Mouse (Mus musculus) MEL (cell line): ENCODE results near the gene Ppm1g. TPM values are rescaled to one million over a fixed set of nuclear protein-coding genes. Genes with fewer than 3 reads are reported as not detected.
A peak's percentile ranks its signal among the peaks of the same experiment; 100 is the strongest.

Source experiments
- DNase-seq: peaks from one replicate; pipeline ENCODE4 v3.0.0; 2011; ENCODE audit warnings: low read depth, low spot score
- H3K27ac ChIP-seq: 2 replicates; pipeline ENCODE4 v1.5.1; 2012; ENCODE audit warnings: low read depth, mild to moderate bottlenecking, control low read depth, low read length, moderate library complexity; ENCODE audit not compliant: control insufficient read depth
- H3K27me3 ChIP-seq, 2 experiments: fragments of 150-350 bp in 1 of 2; sonication (generic) in 1 of 2; 2 replicates each; pipeline ENCODE4 v1.6.1; 2012; ENCODE audit warnings: low read length in 2 of 2, mild to moderate bottlenecking in 2 of 2, improper control_type of control experiment in 1 of 2, moderate library complexity in 1 of 2; ENCODE audit not compliant: insufficient read depth in 2 of 2, control insufficient read depth in 1 of 2
- H3K36me3 ChIP-seq, 2 experiments: 2 replicates each; pipeline ENCODE4 v1.6.1; 2012 to 2014; ENCODE audit warnings: low read length in 2 of 2, improper control_type of control experiment in 1 of 2, inconsistent platforms in 1 of 2, mild to moderate bottlenecking in 1 of 2; ENCODE audit not compliant: insufficient read depth in 2 of 2, control insufficient read depth in 1 of 2
- H3K4me1 ChIP-seq, 2 experiments: fragments of 150-350 bp in 1 of 2; sonication (generic) in 1 of 2; 2 replicates each; pipeline ENCODE4 v1.6.1; 2012; ENCODE audit warnings: low read length in 2 of 2, improper control_type of control experiment in 1 of 2, mild to moderate bottlenecking in 1 of 2; ENCODE audit not compliant: insufficient read depth in 2 of 2, control insufficient read depth in 1 of 2
- H3K4me3 ChIP-seq, 2 experiments: fragments of 150-350 bp in 1 of 2; sonication (generic) in 1 of 2; 2 replicates each; pipeline ENCODE4 v1.5.1; 2012; ENCODE audit warnings: low read depth in 2 of 2, low read length in 2 of 2, mild to moderate bottlenecking in 2 of 2, moderate library complexity in 2 of 2, control low read depth in 1 of 2, improper control_type of control experiment in 1 of 2; ENCODE audit not compliant: control insufficient read depth in 1 of 2, insufficient read depth in 1 of 2
- H3K79me2 ChIP-seq: 2 replicates; pipeline ENCODE4 v1.6.1; 2012; ENCODE audit warnings: mild to moderate bottlenecking, low read length, moderate library complexity; ENCODE audit not compliant: control insufficient read depth, poor library complexity, insufficient read depth
- H3K9ac ChIP-seq: 2 replicates; pipeline ENCODE4 v1.6.1; 2012; ENCODE audit warnings: low read depth, mild to moderate bottlenecking, control low read depth, low read length, moderate library complexity; ENCODE audit not compliant: control insufficient read depth, poor library complexity, severe bottlenecking
- H3K9me3 ChIP-seq: fragments of 150-350 bp; sonication (generic); replicated peaks from 2 replicates; pipeline ENCODE4 v1.6.1; 2012; ENCODE audit warnings: mild to moderate bottlenecking, low read length, improper control_type of control experiment, moderate library complexity; ENCODE audit not compliant: insufficient read depth
- CHD1 ChIP-seq: IDR thresholded peaks from 2 replicates; pipeline ENCODE4 v1.6.1; 2012; ENCODE audit warnings: low read depth, mild to moderate bottlenecking, inconsistent platforms, low read length, improper control_type of control experiment
- CTCF ChIP-seq, 3 experiments: IDR thresholded peaks in 2 of 3; conservative IDR thresholded peaks in 1 of 3; 2 replicates each; pipeline ENCODE4 v1.5.1; 2011 to 2012; ENCODE audit warnings: low read length in 3 of 3, low read depth in 2 of 3, mild to moderate bottlenecking in 2 of 3, improper control_type of control experiment in 1 of 3, inconsistent platforms in 1 of 3, mixed read lengths in 1 of 3, moderate library complexity in 1 of 3; ENCODE audit not compliant: control insufficient read depth in 1 of 3, insufficient read depth in 1 of 3, poor library complexity in 1 of 3, severe bottlenecking in 1 of 3
- EP300 ChIP-seq, 2 experiments: IDR thresholded peaks; 2 replicates each; pipeline ENCODE4 v1.6.1; 2011; ENCODE audit warnings: improper control_type of control experiment in 2 of 2, low read length in 2 of 2, low read depth in 1 of 2, mild to moderate bottlenecking in 1 of 2
- ETS1 ChIP-seq: IDR thresholded peaks from 2 replicates; pipeline ENCODE4 v1.6.1; 2012; ENCODE audit warnings: low read depth, mild to moderate bottlenecking, inconsistent platforms, low read length, improper control_type of control experiment, moderate library complexity
- GATA1 ChIP-seq: IDR thresholded peaks from 2 replicates; pipeline ENCODE4 v1.6.1; 2011; ENCODE audit warnings: low read depth, low read length, improper control_type of control experiment
- HCFC1 ChIP-seq: IDR thresholded peaks from 2 replicates; pipeline ENCODE4 v1.6.1; 2012; ENCODE audit warnings: low read depth, mild to moderate bottlenecking, inconsistent platforms, low read length, improper control_type of control experiment, moderate library complexity
- JUND ChIP-seq: IDR thresholded peaks from 2 replicates; pipeline ENCODE4 v1.6.1; 2011; ENCODE audit warnings: low read depth, mild to moderate bottlenecking, improper control_type of control experiment, low read length
- MAX ChIP-seq: IDR thresholded peaks from 2 replicates; pipeline ENCODE4 v1.6.1; 2011; ENCODE audit warnings: low read length, improper control_type of control experiment
- MAZ ChIP-seq: IDR thresholded peaks from 2 replicates; pipeline ENCODE4 v1.6.1; 2012; ENCODE audit warnings: low read depth, mild to moderate bottlenecking, inconsistent platforms, low read length, improper control_type of control experiment
- MEF2A ChIP-seq: IDR thresholded peaks from 2 replicates; pipeline ENCODE4 v1.6.1; 2014; ENCODE audit warnings: low read depth, mild to moderate bottlenecking, inconsistent platforms, low read length, improper control_type of control experiment; ENCODE audit not compliant: poor library complexity, insufficient replicate concordance, severe bottlenecking; ENCODE audit errors: extremely low read depth
- MXI1 ChIP-seq: IDR thresholded peaks from 2 replicates; pipeline ENCODE4 v1.6.1; 2011; ENCODE audit warnings: mild to moderate bottlenecking, low read depth, low read length, improper control_type of control experiment
- MYB ChIP-seq: IDR thresholded peaks from 2 replicates; pipeline ENCODE4 v1.6.1; 2011; ENCODE audit warnings: mild to moderate bottlenecking, low read depth, low read length, improper control_type of control experiment
- MYC ChIP-seq: IDR thresholded peaks from 2 replicates; pipeline ENCODE4 v1.6.1; 2011; ENCODE audit warnings: low read depth, mild to moderate bottlenecking, low read length, improper control_type of control experiment, moderate library complexity
- NELFE ChIP-seq: IDR thresholded peaks from 2 replicates; pipeline ENCODE4 v1.6.1; 2011; ENCODE audit warnings: low read depth, low read length, improper control_type of control experiment
- NRF1 ChIP-seq: IDR thresholded peaks from 2 replicates; pipeline ENCODE4 v1.6.1; 2014; ENCODE audit warnings: low read depth, mild to moderate bottlenecking, inconsistent platforms, low read length, improper control_type of control experiment, moderate library complexity; ENCODE audit not compliant: poor library complexity, insufficient read depth, severe bottlenecking
- POLR2A ChIP-seq, 2 experiments: IDR thresholded peaks; 2 replicates each; pipeline ENCODE4 v1.6.1; 2011 to 2012; ENCODE audit warnings: low read length in 2 of 2, mild to moderate bottlenecking in 2 of 2, control low read depth in 1 of 2, improper control_type of control experiment in 1 of 2, low read depth in 1 of 2, moderate library complexity in 1 of 2; ENCODE audit not compliant: control insufficient read depth in 1 of 2, insufficient read depth in 1 of 2, poor library complexity in 1 of 2
- POLR2AphosphoS2 ChIP-seq: IDR thresholded peaks from 2 replicates; pipeline ENCODE4 v1.6.1; 2011; ENCODE audit warnings: low read length, improper control_type of control experiment
- POLR2AphosphoS5 ChIP-seq: IDR thresholded peaks from 2 replicates; pipeline ENCODE4 v1.6.1; 2012; ENCODE audit warnings: low read depth, borderline replicate concordance, mild to moderate bottlenecking, inconsistent platforms, low read length, moderate library complexity, mixed read lengths
- RAD21 ChIP-seq: IDR thresholded peaks from 2 replicates; pipeline ENCODE4 v1.6.1; 2011; ENCODE audit warnings: mild to moderate bottlenecking, low read depth, low read length, improper control_type of control experiment
- SIN3A ChIP-seq: IDR thresholded peaks from 2 replicates; pipeline ENCODE4 v1.6.1; 2012; ENCODE audit warnings: low read length, improper control_type of control experiment, inconsistent platforms
- SMC3 ChIP-seq: IDR thresholded peaks from 2 replicates; pipeline ENCODE4 v1.6.1; 2011; ENCODE audit warnings: low read depth, low read length, improper control_type of control experiment
- TCF12 ChIP-seq: IDR thresholded peaks from 2 replicates; pipeline ENCODE4 v1.6.1; 2014; ENCODE audit warnings: low read depth, mild to moderate bottlenecking, inconsistent platforms, low read length, improper control_type of control experiment, moderate library complexity
- USF1 ChIP-seq: IDR thresholded peaks from 2 replicates; pipeline ENCODE4 v1.6.1; 2014; ENCODE audit warnings: low read depth, mild to moderate bottlenecking, inconsistent platforms, low read length, improper control_type of control experiment, moderate library complexity
- USF2 ChIP-seq, 2 experiments: IDR thresholded peaks; 2 replicates each; pipeline ENCODE4 v1.6.1; 2011 to 2012; ENCODE audit warnings: improper control_type of control experiment in 2 of 2, low read length in 2 of 2, borderline replicate concordance in 1 of 2, inconsistent platforms in 1 of 2, low read depth in 1 of 2, mild to moderate bottlenecking in 1 of 2; ENCODE audit not compliant: insufficient read depth in 1 of 2
- ZC3H11A ChIP-seq: IDR thresholded peaks from 2 replicates; pipeline ENCODE4 v1.6.1; 2012; ENCODE audit warnings: low read depth, mild to moderate bottlenecking, inconsistent platforms, low read length, improper control_type of control experiment
- ZKSCAN1 ChIP-seq: IDR thresholded peaks from 2 replicates; pipeline ENCODE4 v1.6.1; 2012; ENCODE audit warnings: low read depth, mild to moderate bottlenecking, inconsistent platforms, low read length, improper control_type of control experiment, moderate library complexity
- ZMIZ1 ChIP-seq: IDR thresholded peaks from 2 replicates; pipeline ENCODE4 v1.6.1; 2012; ENCODE audit warnings: low read depth, mild to moderate bottlenecking, inconsistent platforms, low read length, improper control_type of control experiment, moderate library complexity
- polyA plus RNA-seq, 2 experiments: library from polyadenylated mRNA; stranded (reverse) in 1 of 2; unstranded in 1 of 2; fragments of >175 nt in 1 of 2; fragments of >200 nt in 1 of 2; gene quantifications; 2 replicates each; pipeline versions ENCODE4 v1.2.1 to v1.2.4; 2012; ENCODE audit warnings: low replicate concordance in 2 of 2, low read depth in 1 of 2; ENCODE audit not compliant: insufficient read length in 2 of 2, insufficient read depth in 1 of 2, missing spikeins in 1 of 2
- total RNA-seq: library from RNA; depleted of rRNA; stranded (reverse); fragments of 300-350 nt; gene quantifications from 2 replicates; pipeline ENCODE4 v1.2.3, GENCODE M21; 2012

Gene Ppm1g
- total and polyA plus RNA-seq, 3 experiments, result 169 to 639 (median 408) TPM

GRCm38 (mm10) chr5:31164878-31165277 is 55.6 kb downstream of the Ppm1g start (continued):
- peak; percentile 17; the same call in 1 of the 2 replicates for TF ChIP-seq MEF2A
- peak; percentile 85 to 90 for TF ChIP-seq EP300 (IDR thresholded peaks at IDR 0.05; ENCODE audit: low read depth in 1 of 2, low read length in 2 of 2)
- TF ChIP-seq SMC3, result peak; percentile 14; the same call in 1 of the 2 replicates
- no peak for TF ChIP-seq RAD21
- no peak for TF ChIP-seq CHD1
- TF ChIP-seq ZMIZ1, result no peak
- no peak for TF ChIP-seq NRF1

GRCm38 (mm10) chr5:31162462-31162861 is 58.0 kb downstream of the Ppm1g start:
- peak; percentile 82 for DNase-seq
- H3K9ac ChIP-seq, result no peak overlapping the region
- no peaks in the 10 kb centered on the region for H3K79me2 ChIP-seq
- no peak overlapping the region for H3K4me3 ChIP-seq
- peaks cover 20 to 22% of the 10 kb centered on the region in 2 experiments for H3K4me1 ChIP-seq
- H3K36me3 ChIP-seq, result peaks cover 48 to 60% of the 10 kb centered on the region in 2 experiments
- H3K27me3 ChIP-seq, result no peaks in the 10 kb centered on the region
- no peaks in the 10 kb centered on the region for H3K9me3 ChIP-seq
- TF ChIP-seq SIN3A (peak; percentile 35; the same call in 1 of the 2 replicates), GATA1 (no peak), EP300 (IDR thresholded peaks at IDR 0.05; ENCODE audit: low read depth in 1 of 2, low read length in 2 of 2) (0 out of 4 replicates have a peak, but pooled peaks of 1 of the 2 experiments have one; percentile 15), ETS1 (0 out of 2 replicates have a peak, but pooled peaks have one; percentile 17), MYC (peak; percentile 58)
- TF ChIP-seq, all 39 proteins: peak for 4
- H3K27ac ChIP-seq, result peak overlapping the region; percentile 38; the same call in 1 of the 2 replicates

GRCm38 (mm10) chr5:31154152-31154553 is 66.3 kb downstream of the Ppm1g start, which contains the start of gene Mpv17:
Gene Mpv17, minus strand, starts transcription at chr5:31154251.
- Histone ChIP-seq H3K79me2 (no peaks in the 10 kb centered on the region; the same call in 1 of the 2 replicates), H3K9me3 (no peaks in the 10 kb centered on the region), H3K27ac (peak within 1 kb of the TSS; percentile 12; the same call in 1 of the 2 replicates), H3K36me3 (peaks cover 0 to 22% of the 10 kb centered on the region in 2 experiments; a peak in 2 of 4 replicates), H3K27me3 (no peaks in the 10 kb centered on the region), H3K4me3 (peak within 1 kb of the TSS; percentile 74 to 76), H3K9ac (peak within 1 kb of the TSS; percentile 73), H3K4me1 (no peaks in the 10 kb centered on the region; a peak in 1 of 4 replicates)
- peak; percentile 89 for DNase-seq
- TF ChIP-seq SMC3 (no peak), EP300 (IDR thresholded peaks at IDR 0.05; ENCODE audit: low read depth in 1 of 2, low read length in 2 of 2) (no peak), POLR2AphosphoS5 (0 out of 2 replicates have a peak, but pooled peaks have one; percentile 47), MYB (no peak), NRF1 (peak; percentile 75), SIN3A (peak; percentile 90), TCF12 (0 out of 2 replicates have a peak, but pooled peaks have one; percentile 33), JUND (no peak), MAZ (peak; percentile 48; the same call in 1 of the 2 replicates), ZMIZ1 (peak; percentile 85; the same call in 1 of the 2 replicates), ZKSCAN1 (peak; percentile 37; the same call in 1 of the 2 replicates), POLR2A (IDR thresholded peaks at IDR 0.05; ENCODE audit: control insufficient read depth in 1 of 2, insufficient read depth in 1 of 2, low read depth in 1 of 2, low read length in 2 of 2, poor library complexity in 1 of 2) (peak in 1 of 2 experiments; percentile 83; a peak in 2 of 4 replicates), CTCF (IDR thresholded peaks at IDR 0.05 in 2 of 3, conservative IDR thresholded peaks at IDR 0.05 in 1 of 3; ENCODE audit: control insufficient read depth in 1 of 3, insufficient read depth in 1 of 3, low read depth in 2 of 3, low read length in 3 of 3, poor library complexity in 1 of 3, severe bottlenecking in 1 of 3) (no peak), HCFC1 (peak; percentile 84), NELFE (peak; percentile 62), ZC3H11A (no peak), USF2 (IDR thresholded peaks at IDR 0.05; ENCODE audit: borderline replicate concordance in 1 of 2, insufficient read depth in 1 of 2, low read depth in 1 of 2, low read length in 2 of 2) (peak; percentile 62 to 87), USF1 (peak; percentile 98), MAX (peak; percentile 94), POLR2AphosphoS2 (peak; percentile 98), MXI1 (peak; percentile 77)
